Mouse (Mus musculus): Measurements from ENCODE around the gene Rsad2. TPM values are rescaled to one million over a fixed set of nuclear protein-coding genes. Genes with fewer than 3 reads are reported as not detected.

Gene Rsad2
- polyA plus RNA-seq, 1 experiment from 2014 or later = 0.28 TPM

- no peak for ATAC-seq (ENCODE audit: low FRiP score)
- WGBS = 81% methylated on average over 4 of the region's 4 CpGs
- H3K9ac ChIP-seq (ENCODE audit: low read depth, low read length) = no peak overlapping the region
- no peaks in the 10 kb centered on the region for H3K4me1 ChIP-seq (replicated peaks; ENCODE audit: control insufficient read depth, insufficient read depth, low read length)
- no peak for DNase-seq (ENCODE audit: low spot score)
- no peak overlapping the region for H3K4me3 ChIP-seq (ENCODE audit: low read depth, low read length)
- H3K36me3 ChIP-seq (ENCODE audit: control insufficient read depth, insufficient read depth, low read length) = no peaks in the 10 kb centered on the region
- no peak overlapping the region for H3K27ac ChIP-seq (ENCODE audit: low read depth, low read length)
- no peak overlapping the region for H3K4me2 ChIP-seq (replicated peaks; ENCODE audit: low read depth, low read length)
- H3K27me3 ChIP-seq (ENCODE audit: control insufficient read depth, insufficient read depth, low read length) = no peaks in the 10 kb centered on the region
- H3K9me3 ChIP-seq (ENCODE audit: control insufficient read depth, low read length) = no peaks in the 10 kb centered on the region
Measured at GRCm38 (mm10) chr12:26452951-26453350, 3.3 kb downstream of the Rsad2 start.

DNA sequence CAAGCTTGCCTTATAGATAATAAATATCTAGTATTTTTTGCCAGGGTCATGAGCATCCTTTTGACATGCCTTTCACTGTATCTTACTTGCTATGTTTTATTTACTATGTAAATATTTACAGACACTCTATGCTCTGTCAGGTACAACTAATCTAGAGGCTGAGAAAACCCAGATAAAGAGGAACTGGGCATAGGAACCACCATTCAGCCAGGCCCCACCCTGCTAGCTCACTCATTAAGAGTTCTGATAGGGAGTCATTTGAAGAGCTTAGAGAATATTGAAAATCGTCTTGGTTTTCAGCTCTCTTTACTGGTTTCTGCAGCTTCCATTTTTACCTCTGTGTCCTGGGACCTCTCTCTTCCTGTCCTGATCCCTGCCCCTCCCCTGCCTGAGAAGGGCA lies 5.1 kb downstream of the Rsad2 start:
- Histone ChIP-seq H3K9ac (ENCODE audit: low read depth, low read length) (no peak overlapping the region), H3K4me1 (replicated peaks; ENCODE audit: control insufficient read depth, insufficient read depth, low read length) (no peaks in the 10 kb centered on the region), H3K4me2 (replicated peaks; ENCODE audit: low read depth, low read length) (no peak overlapping the region), H3K27ac (ENCODE audit: low read depth, low read length) (no peak overlapping the region), H3K4me3 (ENCODE audit: low read depth, low read length) (no peak overlapping the region), H3K36me3 (ENCODE audit: control insufficient read depth, insufficient read depth, low read length) (no peaks in the 10 kb centered on the region), H3K9me3 (ENCODE audit: control insufficient read depth, low read length) (no peaks in the 10 kb centered on the region), H3K27me3 (ENCODE audit: control insufficient read depth, insufficient read depth, low read length) (no peaks in the 10 kb centered on the region)
- ATAC-seq (ENCODE audit: low FRiP score) (no peak), DNase-seq (ENCODE audit: low spot score) (no peak)
- WGBS = 61% methylated on average over 1 of the region's 1 CpGs

DNA sequence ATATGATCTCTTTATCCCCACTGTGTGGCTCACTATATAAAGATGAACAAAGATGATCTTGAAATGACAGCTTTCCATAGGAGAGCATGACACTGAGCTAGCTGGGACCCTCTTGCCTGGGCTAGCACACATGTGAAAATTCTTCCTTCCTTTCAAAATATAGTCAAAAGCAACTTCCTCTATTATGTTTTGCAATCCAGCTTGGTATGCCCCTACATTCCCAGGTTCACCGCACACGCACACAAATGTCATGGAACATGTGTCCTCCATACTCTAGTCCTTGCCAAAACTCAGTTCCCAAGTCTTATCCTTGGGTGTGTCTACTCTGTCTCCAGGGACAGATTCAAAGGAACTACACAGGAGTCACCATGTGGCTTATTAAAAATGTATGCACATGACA lies 6.8 kb downstream of the Rsad2 start:
- Histone ChIP-seq H3K9ac (ENCODE audit: low read depth, low read length) (no peak overlapping the region), H3K36me3 (ENCODE audit: control insufficient read depth, insufficient read depth, low read length) (no peaks in the 10 kb centered on the region), H3K4me1 (replicated peaks; ENCODE audit: control insufficient read depth, insufficient read depth, low read length) (no peaks in the 10 kb centered on the region), H3K9me3 (ENCODE audit: control insufficient read depth, low read length) (no peaks in the 10 kb centered on the region), H3K4me2 (replicated peaks; ENCODE audit: low read depth, low read length) (no peak overlapping the region), H3K27me3 (ENCODE audit: control insufficient read depth, insufficient read depth, low read length) (no peaks in the 10 kb centered on the region), H3K4me3 (ENCODE audit: low read depth, low read length) (no peak overlapping the region), H3K27ac (ENCODE audit: low read depth, low read length) (no peak overlapping the region)
- DNase-seq (ENCODE audit: low spot score) (no peak), ATAC-seq (ENCODE audit: low FRiP score) (no peak)
- 98% methylated on average over 2 of the region's 2 CpGs for WGBS

- Histone ChIP-seq H3K27me3 (ENCODE audit: control insufficient read depth, insufficient read depth, low read length) (no peaks in the 10 kb centered on the region), H3K9me3 (ENCODE audit: control insufficient read depth, low read length) (no peaks in the 10 kb centered on the region), H3K36me3 (ENCODE audit: control insufficient read depth, insufficient read depth, low read length) (no peaks in the 10 kb centered on the region), H3K4me1 (replicated peaks; ENCODE audit: control insufficient read depth, insufficient read depth, low read length) (no peaks in the 10 kb centered on the region), H3K4me3 (ENCODE audit: low read depth, low read length) (no peak overlapping the region), H3K27ac (ENCODE audit: low read depth, low read length) (no peak overlapping the region), H3K9ac (ENCODE audit: low read depth, low read length) (no peak overlapping the region), H3K4me2 (replicated peaks; ENCODE audit: low read depth, low read length) (no peak overlapping the region)
- DNase-seq (ENCODE audit: low spot score) (no peak), ATAC-seq (ENCODE audit: low FRiP score) (no peak)
- 88% methylated on average over 4 of the region's 4 CpGs for WGBS
Measured at GRCm38 (mm10) chr12:26446377-26447045, 9.7 kb downstream of the Rsad2 start.

DNA sequence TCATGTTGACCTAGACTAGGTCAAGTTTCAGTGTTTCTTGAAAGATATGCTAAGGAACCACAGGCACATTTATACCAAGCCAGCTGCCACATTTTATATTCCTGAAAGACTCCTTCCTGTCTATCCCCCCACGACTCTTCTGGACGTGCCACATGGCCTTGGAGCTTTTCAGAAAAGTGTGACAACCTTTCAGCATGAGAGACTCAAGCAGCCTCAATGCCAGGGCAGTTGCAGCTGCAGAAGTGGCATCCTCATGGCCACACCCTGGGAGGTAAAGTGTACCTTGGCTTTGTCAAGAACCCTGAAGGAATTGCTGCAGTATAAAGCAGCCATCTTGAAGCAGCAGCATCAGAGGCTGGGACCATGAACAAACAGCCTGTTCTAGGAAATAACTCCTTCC lies 11.7 kb downstream of the Rsad2 start:
- WGBS = 87% methylated on average over 2 of the region's 2 CpGs

DNA sequence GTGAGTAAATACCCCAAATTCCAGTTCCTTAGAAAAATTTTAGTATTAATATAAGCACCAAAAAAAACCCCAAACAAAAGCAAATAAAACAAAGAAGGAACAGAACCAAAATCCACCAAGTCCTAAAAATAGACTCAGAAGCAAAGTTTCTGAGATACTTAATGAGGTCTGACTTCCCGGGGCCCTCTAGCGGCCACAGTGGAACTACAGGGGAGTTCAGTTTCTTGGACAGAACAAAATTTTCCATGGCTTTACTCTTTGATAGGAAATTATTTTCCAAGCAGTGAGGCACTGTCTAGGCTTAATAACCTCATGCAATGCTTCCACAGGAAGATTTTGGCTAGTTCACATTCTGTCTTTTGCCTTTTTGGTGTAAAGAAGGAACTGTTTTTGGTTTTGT lies 12.2 kb downstream of the Rsad2 start:
- Histone ChIP-seq H3K4me2 (replicated peaks; ENCODE audit: low read depth, low read length) (no peak overlapping the region), H3K4me1 (replicated peaks; ENCODE audit: control insufficient read depth, insufficient read depth, low read length) (no peaks in the 10 kb centered on the region), H3K27ac (ENCODE audit: low read depth, low read length) (no peak overlapping the region), H3K36me3 (ENCODE audit: control insufficient read depth, insufficient read depth, low read length) (no peaks in the 10 kb centered on the region), H3K4me3 (ENCODE audit: low read depth, low read length) (no peak overlapping the region), H3K9ac (ENCODE audit: low read depth, low read length) (no peak overlapping the region), H3K9me3 (ENCODE audit: control insufficient read depth, low read length) (no peaks in the 10 kb centered on the region), H3K27me3 (ENCODE audit: control insufficient read depth, insufficient read depth, low read length) (no peaks in the 10 kb centered on the region)
- ATAC-seq (ENCODE audit: low FRiP score) (no peak), DNase-seq (ENCODE audit: low spot score) (peak; percentile 83)
- WGBS = 0% methylated on average over 2 of the region's 2 CpGs

More for the DNA sequence above, 11.7 kb downstream of the Rsad2 start:
- no peak for ATAC-seq (ENCODE audit: low FRiP score)
- Histone ChIP-seq H3K4me1 (replicated peaks; ENCODE audit: control insufficient read depth, insufficient read depth, low read length) (no peaks in the 10 kb centered on the region), H3K4me2 (replicated peaks; ENCODE audit: low read depth, low read length) (no peak overlapping the region), H3K9me3 (ENCODE audit: control insufficient read depth, low read length) (no peaks in the 10 kb centered on the region), H3K27me3 (ENCODE audit: control insufficient read depth, insufficient read depth, low read length) (no peaks in the 10 kb centered on the region), H3K36me3 (ENCODE audit: control insufficient read depth, insufficient read depth, low read length) (no peaks in the 10 kb centered on the region), H3K9ac (ENCODE audit: low read depth, low read length) (no peak overlapping the region), H3K27ac (ENCODE audit: low read depth, low read length) (no peak overlapping the region), H3K4me3 (ENCODE audit: low read depth, low read length) (no peak overlapping the region)
- no peak for DNase-seq (ENCODE audit: low spot score)

GRCm38 (mm10) chr12:26439366-26439765 lies 16.9 kb downstream of the Rsad2 start:
- whole genome bisulfite sequencing = 91% methylated on average over 3 of the region's 3 CpGs
- ATAC-seq (ENCODE audit: low FRiP score) (no peak), DNase-seq (ENCODE audit: low spot score) (no peak)

GRCm38 (mm10) chr12:26437950-26438349 lies 18.3 kb downstream of the Rsad2 start:
- Histone ChIP-seq H3K4me2 (replicated peaks; ENCODE audit: low read depth, low read length) (no peak overlapping the region), H3K27me3 (ENCODE audit: control insufficient read depth, insufficient read depth, low read length) (no peaks in the 10 kb centered on the region), H3K4me1 (replicated peaks; ENCODE audit: control insufficient read depth, insufficient read depth, low read length) (no peaks in the 10 kb centered on the region), H3K9ac (ENCODE audit: low read depth, low read length) (no peak overlapping the region), H3K36me3 (ENCODE audit: control insufficient read depth, insufficient read depth, low read length) (no peaks in the 10 kb centered on the region), H3K4me3 (ENCODE audit: low read depth, low read length) (no peak overlapping the region), H3K9me3 (ENCODE audit: control insufficient read depth, low read length) (no peaks in the 10 kb centered on the region), H3K27ac (ENCODE audit: low read depth, low read length) (no peak overlapping the region)
- no peak for ATAC-seq (ENCODE audit: low FRiP score)
- no peak for DNase-seq (ENCODE audit: low spot score)
- WGBS = 83% methylated on average over 3 of the region's 3 CpGs

More at GRCm38 (mm10) chr12:26439366-26439765, 16.9 kb downstream of the Rsad2 start:
- no peak overlapping the region for H3K4me2 ChIP-seq (replicated peaks; ENCODE audit: low read depth, low read length)
- no peaks in the 10 kb centered on the region for H3K9me3 ChIP-seq (ENCODE audit: control insufficient read depth, low read length)
- H3K27ac ChIP-seq (ENCODE audit: low read depth, low read length) = no peak overlapping the region
- no peaks in the 10 kb centered on the region for H3K27me3 ChIP-seq (ENCODE audit: control insufficient read depth, insufficient read depth, low read length)
- no peak overlapping the region for H3K9ac ChIP-seq (ENCODE audit: low read depth, low read length)
- no peaks in the 10 kb centered on the region for H3K36me3 ChIP-seq (ENCODE audit: control insufficient read depth, insufficient read depth, low read length)
- H3K4me3 ChIP-seq (ENCODE audit: low read depth, low read length) = no peak overlapping the region
- no peaks in the 10 kb centered on the region for H3K4me1 ChIP-seq (replicated peaks; ENCODE audit: control insufficient read depth, insufficient read depth, low read length)

- ATAC-seq (ENCODE audit: low FRiP score) (no peak), DNase-seq (ENCODE audit: low spot score) (no peak)
- no peak overlapping the region for H3K4me3 ChIP-seq (ENCODE audit: low read depth, low read length)
- H3K4me2 ChIP-seq (replicated peaks; ENCODE audit: low read depth, low read length) = no peak overlapping the region
- no peaks in the 10 kb centered on the region for H3K36me3 ChIP-seq (ENCODE audit: control insufficient read depth, insufficient read depth, low read length)
- 94% methylated on average over 4 of the region's 4 CpGs for WGBS
- no peaks in the 10 kb centered on the region for H3K9me3 ChIP-seq (ENCODE audit: control insufficient read depth, low read length)
- no peaks in the 10 kb centered on the region for H3K27me3 ChIP-seq (ENCODE audit: control insufficient read depth, insufficient read depth, low read length)
- H3K27ac ChIP-seq (ENCODE audit: low read depth, low read length) = no peak overlapping the region
- no peak overlapping the region for H3K9ac ChIP-seq (ENCODE audit: low read depth, low read length)
- H3K4me1 ChIP-seq (replicated peaks; ENCODE audit: control insufficient read depth, insufficient read depth, low read length) = no peaks in the 10 kb centered on the region
Measured at GRCm38 (mm10) chr12:26436334-26436733, 19.9 kb downstream of the Rsad2 start.
